Mouse (Mus musculus) limb, embryonic 12.5 days (tissue): Measurements from ENCODE around the gene Mypn. TPM values are rescaled to one million over a fixed set of nuclear protein-coding genes. Genes with fewer than 3 reads are reported as not detected.
A peak's percentile ranks its signal among the peaks of the same experiment; 100 is the strongest.

Source experiments
- ATAC-seq: fragments of 200-750 bp; cut with Nextera tagmentation; 2 replicates; pipeline ENCODE4 v1.8.0; 2017; ENCODE audit warnings: low read depth, moderate TSS enrichment; ENCODE audit not compliant: insufficient number of reproducible peaks, insufficient read depth, low FRiP score, low TSS enrichment
- H3K27ac ChIP-seq: fragments of 300-500 bp; sonication (generic); 2 replicates; pipeline ENCODE4 v1.5.1; 2016; ENCODE audit warnings: mild to moderate bottlenecking, moderate library complexity
- H3K27me3 ChIP-seq: fragments of 300-500 bp; sonication (generic); 2 replicates; pipeline ENCODE4 v1.6.1; 2016; ENCODE audit warnings: mild to moderate bottlenecking, moderate library complexity
- H3K36me3 ChIP-seq: fragments of 300-500 bp; sonication (generic); 2 replicates; pipeline ENCODE4 v1.6.1; 2016; ENCODE audit warnings: mild to moderate bottlenecking, moderate library complexity
- H3K4me1 ChIP-seq: fragments of 300-500 bp; sonication (generic); replicated peaks from 2 replicates; pipeline ENCODE4 v1.6.1; 2016
- H3K4me2 ChIP-seq: fragments of 300-500 bp; sonication (generic); 2 replicates; pipeline ENCODE4 v1.6.1; 2016; ENCODE audit warnings: mild to moderate bottlenecking, moderate library complexity
- H3K4me3 ChIP-seq: fragments of 300-500 bp; sonication (generic); replicated peaks from 2 replicates; pipeline ENCODE4 v1.5.1; 2016; ENCODE audit warnings: mild to moderate bottlenecking
- H3K9ac ChIP-seq: fragments of 300-500 bp; sonication (generic); replicated peaks from 2 replicates; pipeline ENCODE4 v1.6.1; 2016; ENCODE audit warnings: mild to moderate bottlenecking, moderate library complexity
- H3K9me3 ChIP-seq: fragments of 300-500 bp; sonication (generic); 2 replicates; pipeline ENCODE4 v1.6.1; 2016; ENCODE audit warnings: mild to moderate bottlenecking, moderate library complexity
- WGBS: fragments of 180-500 bp; shearing (Covaris S2); methylation state at CpG from one replicate; pipeline ENCODE4 v1.1.7; 2016; 5-methylcytosine and 5-hydroxymethylcytosine counted together
- polyA plus RNA-seq: library from polyadenylated mRNA; unstranded; fragments of >200 nt; fragmentation: Nextera tagmentation; extraction: Ambion mirVana; gene quantifications from 2 replicates; pipeline ENCODE4 v1.2.1, GENCODE M21; 2016

The Mypn gene
- polyA plus RNA-seq, 1 experiment from 2014 or later, result 1.4 TPM

- Histone ChIP-seq H3K27me3 (0 out of 2 replicates have a peak, but pooled peaks cover 2% of the 10 kb centered on the region), H3K9ac (no peak overlapping the region), H3K36me3 (no peaks in the 10 kb centered on the region), H3K4me3 (no peak overlapping the region), H3K9me3 (no peaks in the 10 kb centered on the region), H3K4me1 (no peaks in the 10 kb centered on the region), H3K4me2 (no peak overlapping the region), H3K27ac (no peak overlapping the region)
- WGBS, result 9% methylated on average over 5 of the region's 5 CpGs
- 0 out of 2 replicates have a peak, but pooled peaks have one; percentile 57 for ATAC-seq
Observed at GRCm38 (mm10) chr10:63065988-63066387, 137.8 kb downstream of the Mypn start.

Other genes with a start within 250 kb of the Mypn start
- 32.1 and 33.0 TPM in 2 replicates for gene Rufy2, start 223.7 kb downstream of the Mypn start, polyA plus RNA-seq
- 166 and 173 TPM in 2 replicates for gene Hnrnph3, start 179.7 kb downstream of the Mypn start, polyA plus RNA-seq
- gene Pbld2, start 179.6 kb downstream of the Mypn start, polyA plus RNA-seq, result 0.96 and 1.2 TPM in 2 replicates
- 1.4 and 1.8 TPM in 2 replicates for gene Pbld1, start 143.8 kb downstream of the Mypn start, polyA plus RNA-seq
- 0.42 and 0.60 TPM in 2 replicates for gene Atoh7, start 104.3 kb downstream of the Mypn start, polyA plus RNA-seq
- gene Herc4, start 39.9 kb upstream of the Mypn start, polyA plus RNA-seq, result 42.9 and 47.0 TPM in 2 replicates
- gene Sirt1, start 177.8 kb upstream of the Mypn start, polyA plus RNA-seq, result 7.7 and 9.9 TPM in 2 replicates
- gene Dnajc12, start 178.5 kb upstream of the Mypn start, polyA plus RNA-seq, result 13.6 and 16.1 TPM in 2 replicates
- not detected in 2 replicates for gene Gm7075, start 217.8 kb upstream of the Mypn start, polyA plus RNA-seq
- 0.14 and 0.24 TPM in 2 replicates for gene Ctnna3, start 226.1 kb upstream of the Mypn start, polyA plus RNA-seq